Mouse (Mus musculus): ENCODE data around the gene Pde1b.

Gene Pde1b

DNA sequence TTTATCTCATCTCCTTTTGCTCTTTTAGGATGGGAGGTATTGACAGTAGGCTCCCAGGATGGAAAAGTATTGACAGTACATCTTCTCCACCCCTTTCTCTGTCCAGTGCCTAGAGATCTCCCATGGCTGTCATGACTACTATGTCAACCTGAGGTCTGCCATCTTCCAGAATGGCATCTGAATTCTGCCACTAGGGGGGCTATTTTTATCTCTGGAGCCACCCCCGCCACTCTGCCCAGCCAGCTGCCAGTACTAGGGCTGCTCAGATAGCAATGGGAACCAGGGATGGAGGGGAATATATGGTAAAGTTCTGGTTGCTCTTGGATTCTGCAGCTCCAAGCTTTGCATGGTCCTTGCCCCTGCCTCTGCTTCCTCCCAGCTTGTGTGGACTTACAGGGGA is 8.8 kb downstream of the Pde1b start:
- no peak for DNase-seq

DNA sequence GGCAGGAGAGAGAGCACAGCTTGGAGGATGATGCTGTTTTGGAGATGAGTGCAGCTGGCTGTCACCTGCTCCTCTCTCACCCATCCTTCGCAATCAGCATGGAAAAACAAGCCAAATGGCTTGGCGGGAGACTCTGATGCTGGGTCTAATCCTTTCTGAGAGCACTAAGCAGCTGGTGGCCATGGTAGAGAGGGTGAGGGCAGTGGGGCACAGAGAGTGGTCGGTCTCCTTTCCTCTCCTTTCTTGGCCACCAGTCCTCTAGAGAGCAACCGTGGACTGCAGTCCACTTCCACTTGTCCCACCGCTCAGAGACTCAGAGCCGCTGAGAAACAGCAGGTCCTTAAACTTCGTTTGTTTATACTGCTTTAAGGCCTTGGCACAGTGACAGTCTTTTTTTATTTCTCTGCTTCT is 10.8 kb downstream of the Pde1b start:
- DNase-seq, result peak; percentile 37

- DNase-seq, result peak; percentile 87
These were observed 11.3 kb downstream of the Pde1b start for GRCm38 (mm10) chr15:103514119-103514518.

DNA sequence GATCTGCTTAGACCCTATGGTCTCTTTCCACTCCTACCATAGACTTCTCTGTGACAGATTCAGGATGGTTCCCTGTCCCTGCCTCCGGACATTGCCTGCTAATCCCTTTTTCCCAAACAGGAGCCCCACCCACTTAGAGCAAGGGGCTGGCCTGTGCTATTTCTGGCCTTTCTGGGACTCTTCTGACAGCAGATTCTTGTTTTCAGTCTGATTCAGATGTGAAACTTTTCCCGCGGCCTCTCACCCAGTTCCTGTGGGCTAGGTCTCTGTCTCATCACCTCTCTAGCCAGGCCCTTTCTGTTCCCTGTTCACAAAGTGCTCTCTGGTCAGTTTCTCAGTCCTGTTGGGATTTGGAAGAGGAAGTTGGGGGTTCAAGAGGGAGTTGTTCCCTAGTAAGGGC is 12.1 kb downstream of the Pde1b start:
- no peak for DNase-seq

DNA sequence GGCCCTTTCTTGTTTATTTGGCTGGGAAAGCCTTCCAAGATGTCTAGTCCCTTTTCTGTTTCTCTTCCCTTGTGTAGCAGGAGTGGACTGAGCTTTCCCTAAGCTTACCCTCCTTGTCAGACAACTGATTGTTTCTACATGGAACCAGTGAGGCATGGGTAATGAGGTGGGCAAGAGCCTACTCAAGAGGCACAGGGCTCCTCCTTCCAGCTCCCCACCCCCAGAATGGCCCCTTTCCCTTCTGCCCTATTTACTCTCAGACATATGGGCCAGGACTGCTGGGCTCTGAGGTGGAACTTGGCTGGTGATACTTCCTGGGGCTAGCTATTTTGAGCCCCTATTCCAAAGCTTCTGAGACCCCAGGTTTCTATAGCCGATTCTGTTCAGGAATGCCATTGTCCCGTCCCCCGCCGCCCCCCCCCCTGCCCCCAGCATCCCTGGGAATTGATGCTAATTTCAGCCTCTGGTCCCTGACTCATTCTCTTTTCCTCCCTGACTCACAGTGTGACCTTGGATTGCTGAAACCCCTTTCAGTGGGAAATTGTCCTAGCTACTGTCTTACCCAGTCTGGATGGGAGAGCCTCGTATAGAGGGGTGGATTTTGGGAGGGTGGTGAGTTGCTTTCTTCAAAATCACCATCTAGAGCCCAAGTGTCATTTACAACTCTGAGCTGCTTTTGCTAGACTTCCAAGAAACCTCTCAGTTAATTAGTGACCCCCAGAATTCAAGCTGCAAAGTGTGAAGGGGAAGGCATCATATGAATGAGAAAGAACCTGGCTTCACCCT is 16.0 kb downstream of the Pde1b start:
- DNase-seq, result no peak

GRCm38 (mm10) chr15:103519386-103520378 is 16.8 kb downstream of the Pde1b start:
- no peak for DNase-seq

- no peak for DNase-seq
These were observed 19.7 kb downstream of the Pde1b start for GRCm38 (mm10) chr15:103522458-103523099.

DNA sequence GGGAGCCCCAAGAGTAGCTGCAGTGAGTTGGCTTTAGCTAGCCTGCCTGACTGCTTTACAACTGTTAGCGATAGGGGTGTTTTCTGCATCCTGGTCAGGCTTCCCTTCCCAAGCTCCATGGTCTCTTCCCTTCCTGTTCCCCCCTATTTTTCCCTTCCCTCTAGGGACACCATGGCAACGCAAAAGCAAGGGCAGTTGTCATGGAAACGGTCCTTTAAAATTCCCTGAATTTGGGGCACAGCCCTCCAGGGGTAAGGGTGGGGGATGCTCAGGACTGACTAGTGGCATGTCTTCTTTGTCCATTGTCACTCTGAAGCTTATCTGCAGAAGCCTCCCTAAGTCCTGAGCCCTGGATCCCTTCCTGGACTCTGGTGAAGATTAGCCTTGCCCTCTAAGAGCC is 20.3 kb downstream of the Pde1b start:
- DNase-seq, result no peak

- peak; percentile 38 for DNase-seq
These were observed 27.5 kb downstream of the Pde1b start for GRCm38 (mm10) chr15:103530372-103530771.

GRCm38 (mm10) chr15:103534054-103534620 is 31.3 kb downstream of the Pde1b start:
- no peak for DNase-seq

GRCm38 (mm10) chr15:103535030-103535429 is 32.2 kb downstream of the Pde1b start:
- no peak for DNase-seq

- DNase-seq, result no peak
These were observed 33.0 kb downstream of the Pde1b start for GRCm38 (mm10) chr15:103535786-103536185.

- DNase-seq, result no peak
These were observed 33.6 kb downstream of the Pde1b start for GRCm38 (mm10) chr15:103536456-103536855.

DNA sequence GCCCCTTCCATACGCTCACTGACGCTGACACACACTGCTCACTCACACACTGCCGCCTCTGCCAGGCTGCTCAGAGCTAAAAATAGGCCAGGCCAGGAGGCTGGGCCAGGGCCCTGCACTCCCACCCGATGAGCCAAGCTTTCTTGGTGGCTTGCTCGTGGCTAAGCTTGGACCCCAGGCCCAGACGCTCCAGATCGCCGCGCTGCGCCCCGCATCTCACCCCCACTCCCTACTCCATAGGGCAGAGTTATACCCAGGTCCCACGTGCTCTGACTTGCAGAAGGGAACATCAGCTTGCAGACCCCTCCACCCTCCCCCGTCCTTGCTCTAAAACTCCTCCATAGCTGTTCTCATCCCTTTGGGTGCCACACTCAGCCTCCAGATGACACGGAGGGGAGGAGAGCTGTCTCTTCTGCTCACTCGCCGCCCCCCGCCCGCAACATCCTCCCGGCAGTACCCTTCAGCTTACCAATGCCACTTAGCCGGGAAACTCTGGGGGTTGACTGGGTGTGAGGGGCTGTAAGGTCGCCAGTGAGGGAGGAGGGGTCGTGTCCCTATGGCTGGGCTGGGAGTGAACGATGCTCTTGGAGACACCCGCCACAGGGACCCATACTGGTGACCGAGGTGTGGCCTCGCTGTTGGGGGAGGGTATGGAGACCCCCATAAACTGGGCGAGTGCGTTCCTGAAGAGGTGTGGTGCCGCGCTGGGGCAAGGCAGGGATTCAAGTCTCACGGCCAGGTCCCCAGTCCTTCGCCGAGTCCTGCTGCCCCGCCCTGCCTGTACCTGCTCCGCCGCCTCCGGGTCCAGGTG is 34.4 kb downstream of the Pde1b start:
- no peak for DNase-seq

- DNase-seq, result peak; percentile 34
These were observed 35.0 kb downstream of the Pde1b start, which contains the start of gene Ppp1r1a for GRCm38 (mm10) chr15:103537822-103538213. Ppp1r1a (minus strand) TSS chr15:103538003.

- DNase-seq, result no peak
These were observed 36.4 kb downstream of the Pde1b start for GRCm38 (mm10) chr15:103539259-103539658.

DNA sequence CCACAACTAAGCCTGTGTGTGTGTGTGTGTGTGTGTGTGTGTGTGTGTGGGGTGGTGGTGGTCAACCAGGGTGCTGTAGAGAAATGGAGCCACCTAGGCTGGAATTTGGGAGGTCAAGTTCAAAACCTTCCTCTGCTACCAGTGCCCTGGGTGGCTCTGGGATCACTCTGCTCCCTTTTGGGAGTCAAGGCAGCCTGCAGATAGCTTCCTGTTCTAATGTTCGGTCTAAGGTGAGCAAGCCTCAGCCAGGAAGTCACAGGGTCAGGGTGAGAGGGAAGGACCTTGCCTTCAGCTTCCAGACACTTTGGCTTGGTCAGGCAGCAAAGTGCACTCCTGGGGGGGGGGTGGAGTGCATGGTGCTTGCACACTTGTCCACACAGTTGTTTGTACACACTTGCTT is 37.8 kb downstream of the Pde1b start:
- DNase-seq, result no peak

DNA sequence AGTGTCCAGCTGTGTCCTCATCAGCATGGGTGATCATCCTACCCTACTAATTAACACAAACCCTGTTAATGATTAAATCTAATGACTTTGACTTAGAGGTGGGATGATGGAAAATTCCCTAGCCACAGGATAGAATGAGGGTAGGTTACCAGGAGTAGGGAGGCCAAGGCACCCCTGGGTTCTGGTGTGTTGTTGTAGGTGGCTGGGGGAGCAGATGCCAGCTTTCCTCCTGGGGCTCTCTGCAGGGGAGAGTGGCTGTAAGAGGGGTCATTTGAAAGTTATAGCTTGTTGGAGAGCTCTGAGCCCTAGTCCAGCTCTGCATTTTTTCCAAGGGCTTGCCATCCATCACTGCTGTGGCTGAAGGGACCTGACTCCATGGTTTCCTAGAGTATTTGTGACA is 39.7 kb downstream of the Pde1b start:
- no peak for DNase-seq

DNA sequence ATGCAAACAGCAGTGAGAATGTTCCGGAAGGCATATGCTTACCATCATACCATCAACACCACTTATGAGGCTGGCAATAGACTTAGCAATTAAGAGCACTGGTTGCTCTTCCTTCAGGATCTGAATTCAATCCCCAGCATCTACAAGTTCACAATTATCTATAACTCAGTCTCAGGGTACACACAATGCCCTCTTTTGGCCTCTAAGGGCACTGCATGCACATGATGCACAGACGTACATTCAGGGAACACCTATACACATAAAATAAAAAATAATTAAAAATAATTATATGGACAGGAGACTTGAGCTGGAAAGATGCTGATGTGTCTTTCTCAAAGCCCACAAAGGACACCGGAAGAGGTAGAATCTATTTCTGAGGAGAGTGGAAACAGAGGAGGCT is 45.1 kb downstream of the Pde1b start:
- no peak for DNase-seq

DNA sequence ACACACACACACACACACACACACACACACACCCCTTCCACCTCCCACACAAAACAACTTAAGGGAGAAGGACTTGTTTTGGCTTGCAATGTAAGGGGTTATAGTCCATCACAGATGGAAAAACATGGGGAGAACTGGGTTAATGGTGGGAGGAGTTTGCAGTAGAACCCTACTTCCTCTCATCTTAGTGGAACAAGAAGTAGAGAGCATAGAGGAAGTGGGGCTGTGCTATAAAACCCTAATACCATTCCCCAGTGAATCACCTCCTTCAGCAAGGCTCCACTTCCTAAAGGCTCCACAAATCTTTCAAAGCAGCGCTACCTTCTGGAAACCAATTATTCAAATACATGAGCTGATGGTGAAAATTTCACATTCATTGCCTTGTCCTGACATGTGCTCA is 46.6 kb downstream of the Pde1b start:
- DNase-seq, result no peak

DNA sequence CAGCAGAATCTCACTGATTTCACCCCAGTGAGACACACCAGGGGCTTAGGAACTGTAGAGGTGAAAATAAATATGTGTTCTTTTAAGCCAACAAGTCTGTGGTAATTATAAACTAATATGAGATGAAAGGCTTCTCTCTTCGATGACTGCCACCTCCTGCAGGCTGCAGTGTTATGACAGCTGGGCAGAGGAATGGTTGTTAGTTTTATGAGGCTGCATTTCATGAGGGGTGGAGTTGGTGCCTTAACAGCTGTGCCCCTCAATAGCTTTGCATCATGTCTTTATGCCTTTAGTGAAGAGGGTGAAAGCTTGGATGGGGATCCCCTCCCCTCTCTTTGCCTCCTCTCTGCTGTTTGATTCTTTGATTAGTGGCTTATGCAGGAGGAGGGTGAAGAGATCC is 48.2 kb downstream of the Pde1b start:
- DNase-seq, result no peak

GRCm38 (mm10) chr15:103552096-103552690 is 49.4 kb downstream of the Pde1b start:
- DNase-seq, result no peak

Data from cerebellum, adult 11-12 months (tissue).